Mouse (Mus musculus): ENCODE results near the gene Wwc2.

DNA sequence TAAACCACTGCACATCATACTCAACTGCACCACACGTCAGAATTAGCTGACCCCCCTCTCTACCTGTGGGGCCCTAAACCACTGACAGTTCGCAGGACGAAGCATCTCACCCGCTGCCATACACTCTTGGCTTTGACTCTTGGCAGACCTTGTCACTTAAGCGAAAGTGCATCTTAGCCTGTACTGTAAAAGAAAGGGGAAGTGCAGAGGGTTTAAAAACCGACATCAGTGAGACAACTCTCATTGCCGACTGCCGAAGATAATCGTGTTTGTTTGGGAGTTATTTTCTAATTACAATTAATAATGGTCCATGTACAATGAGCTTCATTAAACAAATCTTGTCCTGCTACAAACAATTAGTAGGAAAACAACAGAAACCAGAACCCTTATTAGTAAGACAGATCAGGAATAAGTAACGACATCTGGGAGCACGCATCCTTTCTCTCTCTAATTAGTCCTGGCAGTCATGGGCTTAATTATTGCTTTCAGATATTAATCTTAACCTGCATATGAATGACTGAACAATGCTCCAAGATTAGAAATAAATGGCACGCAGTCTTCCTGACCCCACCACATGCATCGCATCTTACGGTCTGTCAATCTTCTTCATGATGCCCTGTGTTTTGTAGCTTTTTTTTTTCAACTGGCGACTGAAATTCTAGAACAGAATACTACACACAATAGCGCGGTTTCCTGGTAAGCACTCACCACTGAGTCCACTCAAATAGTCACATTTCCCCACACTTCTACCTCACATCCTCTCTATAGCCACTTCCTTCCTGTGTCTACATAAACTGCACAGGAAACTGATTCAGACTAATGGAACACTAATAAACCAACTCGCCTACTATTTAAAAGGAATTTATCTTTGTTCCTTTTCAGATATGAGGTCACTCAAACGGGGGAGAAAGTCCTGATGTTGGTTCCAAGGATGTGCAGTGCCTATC is 42.8 kb downstream of the Wwc2 start:
- TF ChIP-seq CTCF (IDR thresholded peaks at IDR 0.05; ENCODE audit: low read depth): no peak
- no peak for TF ChIP-seq EP300 (optimal IDR thresholded peaks at IDR 0.05)
